14 mouse cellular contexts compared by ENCODE assay signal in the genomic region with DNA sequence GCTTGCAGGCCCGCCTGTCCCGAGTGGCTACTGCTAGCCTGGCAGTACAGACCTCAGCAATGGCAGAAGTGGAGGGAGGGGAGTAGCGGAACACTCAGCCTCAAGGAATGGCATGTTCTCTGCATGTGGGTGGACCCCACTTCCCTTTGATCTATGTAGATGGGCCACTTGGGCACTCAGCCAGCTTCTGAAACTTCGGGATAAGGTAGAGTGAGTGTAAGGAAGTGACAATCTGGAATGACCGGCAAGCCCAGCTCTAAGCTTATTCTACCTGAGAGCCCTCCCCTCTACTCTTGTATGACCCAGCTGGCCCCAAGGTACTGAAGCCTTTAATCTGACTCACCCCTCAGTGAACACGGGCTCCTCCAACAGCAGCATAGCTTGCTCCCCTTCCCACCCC. TPM values are rescaled to one million over a fixed set of nuclear protein-coding genes. Genes with fewer than 3 reads are reported as not detected.
DNase-seq lines count a peak whose midpoint lies in the region; ATAC-seq and TF ChIP-seq lines count a peak whose summit lies in the region.
"Had no signal": no experiment of that assay in that cellular context is flagged by ENCODE, and none has a peak within 500 bp of the region (broad histone marks: within the 10 kb centered on the region; RNA-seq: fewer than 3 reads in every experiment).

No protein-coding gene starts in this region.

- DNase-seq in gastrocnemius, postnatal 10 days = peak; percentile 9
- no peak for DNase-seq in gastrocnemius, adult 2 months
- peak; percentile 5 for DNase-seq in kidney, postnatal 14 days
- DNase-seq in kidney, postnatal 25 days = no peak
- peak; percentile 89 to 91 for DNase-seq in lung, adult 18-20 months
- peak; percentile 90 for DNase-seq in lung, postnatal 36 days
- DNase-seq in adrenal gland, postnatal 14 days = no peak
- DNase-seq: gastrocnemius, postnatal 36 days; heart, postnatal 4 days; liver; thymus, postnatal 4 days had no signal

- TF ChIP-seq CTCF in gastrocnemius, adult 2 months (IDR thresholded peaks at IDR 0.05) = no peak

- ATAC-seq in monocyte, adult 5-6 weeks (replicated peaks; ENCODE audit: insufficient number of reproducible peaks, low FRiP score, low TSS enrichment, poor library complexity, severe bottlenecking) = no peak
- ATAC-seq: Patski had no signal

- no peak overlapping the region for H3K4me3 ChIP-seq in gastrocnemius, adult 2 months
- H3K4me3 ChIP-seq: heart, embryonic 12.5 days had no signal

- H3K27ac ChIP-seq in gastrocnemius, adult 2 months = no peak overlapping the region

- intact Hi-C loops in gastrocnemius, adult 2 months (cut with DNase I) = no loop called here

RNA-seq across cellular contexts. Expression of gene Ctsh, which starts 45.8 kb away (rescaled TPM):
- 10 to 100 TPM; 32.9 to 41.3 TPM for total RNA-seq in gastrocnemius, postnatal 10 days (2021)
- total RNA-seq in gastrocnemius, adult 2 months (2021) = 10 to 100 TPM in 1 of 2 experiments, 1 to 10 TPM in 1; 9.9 to 13.5 TPM
- total RNA-seq in adrenal gland, postnatal 14 days (2021) = 103 and 106 TPM in 2 replicates
- total RNA-seq in monocyte, adult 5-6 weeks (2017) = 117 to 205 TPM (median 169 TPM) in 3 replicates

Comparison
In these comparisons a context has a peak if more than half of its experiments do, and no peak if none do; other contexts are left out.
1. DNase-seq: peak in gastrocnemius, postnatal 10 days (single experiment), kidney, postnatal 14 days (single experiment), lung, adult 18-20 months (2 of 2) and lung, postnatal 36 days (single experiment); none in gastrocnemius, adult 2 months (single experiment), kidney, postnatal 25 days (0 of 2) and adrenal gland, postnatal 14 days (single experiment).